In genomic region chr9:105771380-105771779, GRCm38 (mm10) we compare ENCODE assay signal across 14 mouse cellular contexts. TPM values are rescaled to one million over a fixed set of nuclear protein-coding genes. Genes with fewer than 3 reads are reported as not detected.
"Had no signal": no experiment of that assay in that cellular context is flagged by ENCODE, and none has a peak within 500 bp of the region (broad histone marks: within the 10 kb centered on the region; RNA-seq: fewer than 3 reads in every experiment).

No protein-coding gene starts in this region.

- H3K27ac ChIP-seq: hindbrain, embryonic 15.5 days; layer of hippocampus, adult 2 months; limb, embryonic 10.5 days; limb, embryonic 13.5 days; liver, embryonic 12.5 days; liver, embryonic 15.5 days had no signal

- ATAC-seq: intestine, postnatal 0 days; liver, embryonic 12.5 days had no signal

- H3K27me3 ChIP-seq: hindbrain, embryonic 15.5 days; limb, embryonic 13.5 days; liver, embryonic 12.5 days; liver, embryonic 15.5 days had no signal

- DNase-seq: layer of hippocampus, adult 9-11 months; liver; midbrain, embryonic 14.5 days; thymus, adult 18-20 months; thymus, postnatal 36 days had no signal

- H3K4me1 ChIP-seq: liver, embryonic 12.5 days; liver, embryonic 15.5 days had no signal

- H3K4me2 ChIP-seq: hindbrain, embryonic 15.5 days; limb, embryonic 13.5 days; liver, embryonic 12.5 days; liver, embryonic 15.5 days; midbrain, embryonic 11.5 days had no signal

- H3K9me3 ChIP-seq: hindbrain, embryonic 15.5 days; limb, embryonic 10.5 days; liver, embryonic 15.5 days had no signal

- H3K36me3 ChIP-seq: hindbrain, embryonic 15.5 days; limb, embryonic 10.5 days; limb, embryonic 13.5 days; liver, embryonic 12.5 days; liver, embryonic 15.5 days had no signal

- H3K9ac ChIP-seq: hindbrain, embryonic 15.5 days; limb, embryonic 13.5 days; liver, embryonic 12.5 days; liver, embryonic 15.5 days had no signal

- H3K4me3 ChIP-seq: hindbrain, embryonic 15.5 days; layer of hippocampus, adult 2 months; limb, embryonic 10.5 days; limb, embryonic 13.5 days; liver, embryonic 12.5 days; liver, embryonic 15.5 days had no signal

RNA-seq across cellular contexts. Expression of gene Col6a6, which starts 56.6 kb away (rescaled TPM):
- polyA plus RNA-seq: small intestine, adult 2 months had no signal
